Mouse (Mus musculus) large intestine, adult 2 months (tissue): ENCODE measurements around the gene Nup85. TPM values are rescaled to one million over a fixed set of nuclear protein-coding genes. Genes with fewer than 3 reads are reported as not detected.

Experiments used
- DNase-seq: peaks from one replicate; pipeline ENCODE4 v3.0.0-alpha.2; 2012; ENCODE audit warnings: low read depth, low spot score
- WGBS: fragments of 180-500 bp; shearing (Covaris S2); methylation state at CpG from one replicate; pipeline ENCODE4 v1.1.7; 2018; 5-methylcytosine and 5-hydroxymethylcytosine counted together
- polyA plus RNA-seq: library from polyadenylated mRNA; depleted of rRNA; stranded (reverse); fragments of >200 nt; gene quantifications from 2 replicates; pipeline ENCODE4 v1.2.3, GENCODE M21; 2012

Nup85 gene
- polyA plus RNA-seq, 1 experiment, result 56.6 TPM

- DNase-seq, result no peak
Observed at GRCm38 (mm10) chr11:115579080-115579479, 14.8 kb downstream of the Nup85 start.

GRCm38 (mm10) chr11:115582913-115583606 is 18.8 kb downstream of the Nup85 start:
- WGBS, result 72% methylated on average over 10 of the region's 10 CpGs
- DNase-seq, result no peak

GRCm38 (mm10) chr11:115584376-115585073 is 20.3 kb downstream of the Nup85 start:
- WGBS, result 89% methylated on average over 10 of the region's 10 CpGs

GRCm38 (mm10) chr11:115585573-115586100 is 21.4 kb downstream of the Nup85 start:
- WGBS, result 41% methylated on average over 7 of the region's 7 CpGs
- no peak for DNase-seq

More at GRCm38 (mm10) chr11:115584376-115585073, 20.3 kb downstream of the Nup85 start:
- DNase-seq, result no peak

GRCm38 (mm10) chr11:115586403-115586802 is 22.2 kb downstream of the Nup85 start:
- 90% methylated on average over 9 of the region's 9 CpGs for WGBS
- DNase-seq, result no peak

- 87% methylated on average over 9 of the region's 9 CpGs for WGBS
- DNase-seq, result no peak
Observed at GRCm38 (mm10) chr11:115587984-115588383, 23.8 kb downstream of the Nup85 start.

GRCm38 (mm10) chr11:115590526-115591075 is 26.4 kb downstream of the Nup85 start:
- no peak for DNase-seq
- WGBS, result 79% methylated on average over 2 of the region's 2 CpGs

GRCm38 (mm10) chr11:115595209-115595608 is 31.0 kb downstream of the Nup85 start:
- 95% methylated on average over 3 of the region's 3 CpGs for WGBS
- DNase-seq, result no peak

DNA sequence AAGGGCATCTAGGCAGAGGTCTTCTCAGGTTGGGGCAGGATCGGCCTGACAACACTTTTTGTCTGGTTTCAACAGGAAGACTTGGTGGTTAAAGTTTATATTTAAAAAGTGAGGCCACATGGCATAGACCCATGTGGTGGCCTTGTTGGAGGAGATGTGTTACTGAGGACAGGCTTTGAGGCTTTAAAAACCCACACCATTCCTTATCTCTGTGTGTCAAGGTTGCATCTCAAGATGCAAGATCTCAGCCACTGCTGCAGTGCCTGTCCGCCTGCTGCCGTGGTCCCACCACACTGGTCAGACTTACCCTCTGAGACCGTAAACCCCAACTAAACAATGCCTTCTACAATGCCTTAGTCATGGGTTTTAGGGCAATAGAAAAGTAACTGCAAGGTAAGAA is 34.1 kb downstream of the Nup85 start:
- WGBS, result 92% methylated on average over 4 of the region's 4 CpGs
- no peak for DNase-seq

DNA sequence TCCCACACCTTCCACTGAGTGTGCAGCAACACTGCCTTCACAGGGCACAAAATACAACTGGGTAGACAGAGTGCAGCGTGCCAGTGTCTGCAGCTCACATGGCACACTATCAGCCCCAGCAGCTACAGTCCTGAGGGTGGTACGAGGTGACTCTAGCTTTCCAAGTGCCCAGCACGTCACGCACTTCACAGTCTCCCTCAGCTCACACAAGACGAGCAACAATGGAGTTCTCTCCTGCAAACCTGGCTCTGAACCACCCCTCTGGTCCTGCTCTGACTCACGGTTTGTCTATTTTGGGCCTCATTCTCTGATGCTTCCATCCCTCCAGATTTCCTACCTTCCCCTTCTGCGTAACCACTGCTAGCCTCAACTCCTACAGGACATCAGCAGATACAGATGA is 35.5 kb downstream of the Nup85 start:
- WGBS, result 94% methylated on average over 7 of the region's 7 CpGs
- DNase-seq, result no peak

DNA sequence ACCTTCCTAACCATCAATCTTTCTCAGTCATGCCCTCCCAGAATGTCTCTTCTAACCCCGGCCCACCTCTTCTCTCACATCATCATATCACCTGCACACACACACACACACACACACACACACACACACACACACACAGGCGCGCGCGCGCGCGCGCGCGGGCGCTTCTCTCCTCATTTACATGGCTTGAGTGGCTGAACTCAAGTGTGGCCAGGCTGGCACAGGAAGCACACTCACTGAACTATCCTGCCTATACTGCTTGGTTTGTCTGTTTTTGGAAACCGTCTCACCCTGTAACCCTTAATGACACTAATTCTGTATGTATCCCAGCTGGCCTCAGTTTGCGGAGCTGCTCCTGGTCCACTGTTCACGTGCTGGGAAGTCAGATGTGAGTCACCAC is 36.5 kb downstream of the Nup85 start:
- 94% methylated on average over 15 of the region's 15 CpGs for WGBS
- no peak for DNase-seq

DNA sequence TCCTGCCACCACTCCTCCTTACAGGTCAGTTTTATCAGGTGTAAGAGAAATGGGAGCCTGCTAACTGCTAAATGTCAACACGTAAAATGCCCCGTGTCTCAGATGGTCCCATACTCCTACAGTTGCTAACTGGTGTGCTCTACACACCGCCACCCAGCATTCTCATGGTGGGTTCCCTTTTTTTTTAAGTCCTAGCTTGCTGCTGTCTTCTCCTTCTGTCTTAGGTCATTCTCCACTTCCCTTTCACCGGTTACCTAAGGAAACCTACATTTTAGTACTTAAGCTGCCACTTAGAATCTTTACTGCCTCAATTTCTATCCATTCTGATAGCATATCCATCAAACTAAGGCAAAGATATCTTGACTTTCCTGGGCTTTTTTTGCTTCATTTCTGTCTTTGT is 36.9 kb downstream of the Nup85 start:
- WGBS, result 82% methylated on average over 4 of the region's 4 CpGs
- DNase-seq, result no peak

- no peak for DNase-seq
- WGBS, result 2% methylated on average over 15 of the region's 15 CpGs
Observed at GRCm38 (mm10) chr11:115603128-115603475, 38.9 kb downstream of the Nup85 start.

DNA sequence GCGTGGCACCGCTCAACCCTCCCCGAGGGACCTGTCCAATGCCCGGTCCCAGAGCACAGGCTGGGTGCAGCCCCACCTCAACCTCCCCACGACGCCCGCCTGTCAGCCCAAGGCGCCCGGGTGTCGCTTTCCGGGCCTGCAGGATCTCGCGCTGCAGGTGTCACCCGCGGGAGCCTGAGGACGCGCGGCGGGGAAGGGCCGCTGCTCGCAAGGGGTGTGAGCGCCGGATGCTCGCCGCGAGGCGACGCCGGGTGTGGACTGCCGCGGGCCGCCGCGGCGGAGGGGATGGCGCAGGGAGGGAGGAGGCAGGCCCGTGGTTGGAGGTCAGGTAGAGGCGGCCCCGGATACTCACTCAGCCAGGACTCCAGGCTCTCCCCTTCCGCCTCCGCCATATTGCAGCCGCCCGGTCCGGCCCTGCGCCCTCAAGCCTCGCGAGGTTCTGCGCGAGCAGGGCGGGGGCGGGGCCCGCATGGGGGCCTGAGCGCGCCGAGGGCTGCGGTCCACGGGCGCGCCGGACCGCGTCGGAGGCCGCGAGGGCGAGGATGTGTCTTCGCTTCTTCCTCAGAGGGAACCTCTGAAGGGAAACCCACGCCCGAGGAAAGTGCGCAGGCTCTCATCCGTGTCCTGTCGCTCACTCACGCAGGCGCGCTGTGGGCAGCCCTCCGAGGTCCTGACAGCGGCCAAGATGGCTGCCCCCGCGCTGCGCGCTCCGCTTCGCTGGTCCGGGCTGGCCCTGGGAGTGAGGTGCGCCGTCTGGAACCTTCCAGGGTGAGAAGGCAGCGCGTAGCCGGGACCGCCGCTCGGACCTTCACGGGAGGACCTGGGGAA is 39.5 kb downstream of the Nup85 start, which contains the start of the genes Mrps7 and Gga3:
TSS of gene Mrps7 (plus strand) at position 450 of the 828 bp plus-strand sequence.
TSS of gene Gga3 (minus strand) at position 576 of the 828 bp plus-strand sequence.
- WGBS, result under 1% methylated on average over 93 of the region's 93 CpGs
- DNase-seq, result peak; percentile 78

DNA sequence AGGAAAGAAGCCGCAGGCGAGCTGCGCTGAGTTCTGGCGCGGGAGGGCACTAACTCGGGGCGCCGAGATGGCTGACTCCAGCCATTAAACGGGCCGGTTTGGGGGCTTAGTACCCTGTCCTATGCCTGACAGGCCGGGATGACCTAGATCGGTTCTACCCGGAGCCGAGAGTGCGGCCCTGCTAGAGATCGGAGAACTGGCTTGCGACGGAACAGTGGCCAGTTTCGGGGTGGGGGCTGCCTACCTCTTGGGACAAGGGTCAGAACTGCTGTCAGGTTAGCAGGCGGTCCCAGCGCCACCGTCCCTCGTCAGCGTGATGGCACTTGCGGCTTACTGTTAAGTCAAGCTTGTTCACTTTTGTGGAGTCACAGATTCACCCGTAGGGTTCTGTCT is 40.1 kb downstream of the Nup85 start:
- DNase-seq, result no peak
- WGBS, result under 1% methylated on average over 26 of the region's 26 CpGs

DNA sequence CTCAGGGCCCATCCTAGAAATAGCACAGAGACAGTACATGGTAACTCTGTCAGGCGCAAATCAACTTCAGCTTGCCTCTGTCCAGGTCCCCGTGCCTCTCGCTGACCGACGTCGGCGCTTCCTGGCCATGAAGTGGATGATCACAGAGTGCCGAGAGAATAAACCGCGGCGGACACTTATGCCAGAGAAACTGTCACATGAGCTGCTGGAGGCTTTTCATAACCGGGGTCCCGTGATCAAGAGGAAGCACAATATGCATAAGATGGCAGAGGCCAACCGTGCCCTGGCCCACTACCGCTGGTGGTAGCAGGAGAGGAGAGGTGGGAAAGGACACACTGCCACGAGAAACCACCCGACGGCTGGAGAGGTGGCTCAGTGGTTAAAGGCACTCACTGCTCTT is 42.5 kb downstream of the Nup85 start:
- WGBS, result 94% methylated on average over 18 of the region's 18 CpGs
- DNase-seq, result no peak

DNA sequence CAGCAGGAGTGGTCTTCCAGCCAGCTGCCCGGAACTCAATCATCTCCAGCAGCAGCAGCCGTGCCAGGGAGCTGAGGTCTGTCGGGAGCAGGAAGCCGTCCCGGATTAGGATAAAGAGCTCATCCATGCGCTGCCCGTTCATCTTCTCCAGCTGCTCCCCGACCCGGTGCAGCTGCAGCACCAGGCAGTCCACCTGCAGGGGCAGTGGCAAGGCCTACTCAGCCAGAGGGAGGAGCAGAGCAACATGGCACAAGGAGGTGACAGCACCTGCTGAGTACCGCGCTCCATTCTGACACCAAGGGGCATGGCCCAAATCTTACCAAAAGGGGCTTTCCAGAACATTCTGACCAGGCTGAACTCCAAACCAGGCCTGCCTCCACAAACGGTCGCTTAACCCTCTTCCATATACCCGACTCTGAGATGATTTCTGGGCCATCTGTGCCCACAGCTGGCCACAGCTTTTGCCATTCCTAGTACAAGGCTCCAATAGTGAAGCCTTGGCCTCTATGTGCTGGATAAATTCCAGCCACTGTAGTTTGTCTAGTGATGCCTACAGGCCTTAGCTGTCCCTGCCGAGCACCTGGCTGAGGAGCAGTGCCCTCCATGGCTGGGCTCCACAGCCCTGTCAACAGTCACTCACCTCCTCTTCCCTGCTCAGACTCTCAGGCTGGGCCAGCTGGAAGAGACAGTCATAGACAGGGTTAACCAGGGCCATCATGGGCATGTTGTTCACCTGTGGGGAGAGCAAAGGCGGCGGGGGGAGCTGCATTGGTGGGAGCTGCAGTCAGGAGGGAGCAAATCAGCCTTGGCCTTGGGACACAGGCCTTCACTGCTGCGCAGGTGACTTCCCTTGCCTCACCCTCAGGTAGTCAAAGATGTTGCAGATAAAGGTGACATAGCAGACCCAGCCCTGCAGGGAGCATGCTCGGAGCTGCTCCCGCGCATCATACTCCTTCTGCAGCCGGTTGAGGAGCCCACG is 44.5 kb downstream of the Nup85 start:
- DNase-seq, result no peak
- WGBS, result 80% methylated on average over 23 of the region's 23 CpGs

DNA sequence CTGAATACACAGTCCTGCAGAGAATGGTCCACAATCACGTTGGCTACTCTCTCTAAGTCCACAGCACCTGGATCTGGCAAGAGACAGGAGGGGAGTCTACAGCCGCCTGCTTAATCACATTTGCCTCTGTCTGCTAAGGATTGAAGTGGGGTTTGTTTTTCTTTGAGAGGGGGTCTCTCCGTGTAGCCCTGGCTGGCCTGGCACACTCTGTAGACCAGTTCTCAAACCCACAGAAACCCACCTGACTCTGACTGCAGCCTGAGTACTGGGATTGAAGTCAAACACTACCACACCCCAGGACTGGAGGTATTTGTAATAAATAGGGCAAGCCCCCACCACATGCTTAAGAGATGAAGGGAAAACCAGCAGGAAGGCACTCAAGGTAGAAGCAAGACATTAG is 45.3 kb downstream of the Nup85 start:
- DNase-seq, result no peak
- 75% methylated on average over 3 of the region's 3 CpGs for WGBS

GRCm38 (mm10) chr11:115611173-115611572 is 46.9 kb downstream of the Nup85 start:
- no peak for DNase-seq
- WGBS, result 70% methylated on average over 6 of the region's 6 CpGs
